22 mouse cellular contexts compared by ENCODE assay signal in the genomic region with DNA sequence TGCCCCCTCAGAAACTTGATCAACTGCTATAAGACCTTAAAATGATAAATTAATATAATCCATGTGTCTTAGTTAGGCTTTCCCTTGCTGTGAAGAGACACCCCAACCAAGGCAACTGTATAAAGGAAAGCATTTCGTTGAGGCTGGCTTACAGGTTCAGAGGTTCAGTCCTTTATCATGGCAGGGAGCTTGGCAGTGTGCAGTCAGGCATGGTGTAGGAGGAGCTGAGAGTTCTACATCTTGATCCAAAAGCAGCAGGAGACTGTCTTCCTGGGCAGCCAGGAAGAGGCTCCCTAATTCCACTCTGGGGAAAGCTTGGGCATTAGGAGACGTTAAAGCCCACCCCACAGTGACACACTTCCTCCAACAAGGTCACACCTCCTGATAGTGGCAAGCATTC.
"Had no signal": no experiment of that assay in that cellular context is flagged by ENCODE, and none has a peak within 500 bp of the region (broad histone marks: within the 10 kb centered on the region; RNA-seq: fewer than 3 reads in every experiment).

No protein-coding gene starts in this region.

- H3K4me3 ChIP-seq: forebrain, embryonic 15.5 days; heart, adult 2 months; heart, embryonic 13.5 days; heart, embryonic 15.5 days; hindbrain, embryonic 13.5 days; hindbrain, embryonic 15.5 days; limb, embryonic 12.5 days; limb, embryonic 15.5 days; liver, embryonic 12.5 days had no signal

- H3K9ac ChIP-seq: forebrain, embryonic 15.5 days; forebrain, postnatal 0 days; heart, embryonic 13.5 days; heart, embryonic 15.5 days; hindbrain, embryonic 13.5 days; hindbrain, embryonic 15.5 days; limb, embryonic 12.5 days; limb, embryonic 15.5 days; liver, embryonic 12.5 days had no signal

- H3K27me3 ChIP-seq: forebrain, embryonic 15.5 days; heart, embryonic 13.5 days; heart, embryonic 15.5 days; hindbrain, embryonic 13.5 days; hindbrain, embryonic 15.5 days; limb, embryonic 12.5 days; limb, embryonic 15.5 days; liver, embryonic 12.5 days had no signal

- DNase-seq: forebrain, postnatal 0 days; gastrocnemius, postnatal 14 days; gastrocnemius, postnatal 36 days; heart, adult 11 months; heart, adult 2 months; heart, postnatal 14 days; heart, postnatal 36 days; layer of hippocampus, adult 9-11 months; layer of hippocampus, postnatal 36 days; left cerebral cortex, postnatal 4 days had no signal

- H3K4me2 ChIP-seq: forebrain, embryonic 15.5 days; heart, embryonic 11.5 days; heart, embryonic 13.5 days; heart, embryonic 15.5 days; hindbrain, embryonic 13.5 days; hindbrain, embryonic 15.5 days; limb, embryonic 12.5 days; limb, embryonic 15.5 days; liver, embryonic 12.5 days had no signal

- H3K9me3 ChIP-seq: forebrain, embryonic 15.5 days; heart, embryonic 13.5 days; heart, embryonic 15.5 days; hindbrain, embryonic 13.5 days; hindbrain, embryonic 15.5 days; limb, embryonic 12.5 days; limb, embryonic 15.5 days; liver, embryonic 12.5 days had no signal

- ATAC-seq: forebrain, embryonic 15.5 days; forebrain, postnatal 0 days; hindbrain, postnatal 0 days; intestine, embryonic 16.5 days; liver, embryonic 12.5 days had no signal

- H3K27ac ChIP-seq: forebrain, embryonic 15.5 days; heart, adult 2 months; heart, embryonic 13.5 days; heart, embryonic 15.5 days; hindbrain, embryonic 13.5 days; hindbrain, embryonic 15.5 days; hindbrain, postnatal 0 days; kidney, postnatal 0 days; limb, embryonic 12.5 days; liver, embryonic 12.5 days had no signal

- H3K36me3 ChIP-seq: forebrain, embryonic 15.5 days; heart, embryonic 13.5 days; heart, embryonic 15.5 days; hindbrain, embryonic 13.5 days; hindbrain, embryonic 15.5 days; limb, embryonic 12.5 days; limb, embryonic 15.5 days; liver, embryonic 12.5 days had no signal
